Mouse (Mus musculus) spleen, postnatal 14 days (tissue): Measurements from ENCODE around the gene C1galt1.

Source experiments
- DNase-seq, 2 experiments: peaks; one replicate each; pipeline ENCODE4 v3.0.0; 2021 to 2022; ENCODE audit warnings: low spot score in 2 of 2

C1galt1 gene

DNA sequence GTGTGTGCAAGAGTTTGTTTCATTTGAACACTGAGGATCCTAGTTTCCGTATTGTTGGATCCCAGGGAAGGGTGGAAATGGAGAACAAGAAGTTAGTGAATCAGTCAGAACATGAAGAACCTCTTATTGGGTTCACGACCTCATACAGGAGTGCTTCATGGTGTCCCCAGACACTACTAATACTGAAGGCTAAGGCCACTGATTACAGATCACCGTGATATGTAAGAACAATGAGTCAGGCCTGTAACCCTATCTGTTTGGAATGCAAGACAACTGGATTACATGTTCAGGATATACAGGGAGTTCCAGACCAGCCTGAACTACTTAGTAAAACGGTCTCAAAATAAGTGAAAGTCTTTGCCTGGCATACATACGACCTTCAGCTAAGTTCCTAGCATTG lies 13.9 kb downstream of the C1galt1 start:
- no peak for DNase-seq

DNA sequence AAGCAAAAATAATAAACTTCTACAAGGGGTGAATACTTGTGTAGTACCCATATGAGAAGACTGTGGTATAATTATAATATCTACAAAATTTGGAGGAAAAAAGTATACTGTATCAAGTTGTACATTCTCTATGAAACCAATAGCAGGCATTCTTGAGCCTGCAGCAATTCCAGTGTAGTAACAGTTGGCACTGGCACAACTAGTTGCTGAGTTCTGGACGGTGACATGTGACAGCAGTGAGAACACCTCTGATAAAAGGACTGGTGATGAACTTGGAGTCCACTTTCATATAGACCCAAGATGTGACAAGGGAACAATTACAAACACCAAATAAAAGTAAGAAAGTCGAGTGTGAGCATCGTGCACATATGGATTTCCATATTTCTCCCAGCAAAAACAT lies 14.5 kb downstream of the C1galt1 start:
- no peak for DNase-seq

DNA sequence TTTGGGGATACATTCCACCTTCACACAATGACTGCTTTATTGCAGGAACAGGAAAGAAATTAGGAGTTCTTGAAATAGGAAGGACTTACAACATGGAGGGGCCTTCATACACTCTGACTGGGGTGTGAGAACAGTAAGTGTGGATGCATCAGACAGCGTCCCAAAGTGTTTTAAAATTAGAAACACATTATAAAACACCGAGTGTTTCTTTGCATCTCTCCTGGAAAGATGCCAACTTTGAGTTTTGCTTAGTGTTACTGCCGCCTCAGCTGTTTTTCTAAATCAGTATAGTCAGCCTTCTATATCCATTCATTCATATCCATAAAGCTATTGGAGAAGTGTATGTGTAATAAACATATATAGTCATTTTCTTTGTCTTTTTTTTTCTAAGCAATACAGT lies 16.4 kb downstream of the C1galt1 start:
- DNase-seq, result no peak

DNA sequence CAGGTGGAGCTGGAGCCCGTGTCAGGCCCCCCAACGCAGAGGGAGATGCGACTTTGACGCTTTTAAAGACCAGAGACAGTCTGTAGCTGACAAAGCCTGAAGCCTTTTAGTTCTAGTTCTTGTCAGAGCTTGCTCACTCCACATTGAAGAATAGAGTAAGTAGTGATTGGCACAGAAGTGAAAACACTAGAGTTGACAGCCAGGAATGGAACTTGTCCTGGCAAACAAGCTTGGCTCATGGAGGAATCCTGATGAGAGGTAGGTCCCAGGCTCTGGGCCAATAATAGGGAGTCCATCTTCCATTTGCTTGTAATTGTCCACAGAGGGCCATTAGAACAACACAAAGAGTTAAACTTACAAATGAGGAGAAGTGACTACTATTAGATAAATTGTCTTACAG lies 18.7 kb downstream of the C1galt1 start:
- DNase-seq, result no peak

DNA sequence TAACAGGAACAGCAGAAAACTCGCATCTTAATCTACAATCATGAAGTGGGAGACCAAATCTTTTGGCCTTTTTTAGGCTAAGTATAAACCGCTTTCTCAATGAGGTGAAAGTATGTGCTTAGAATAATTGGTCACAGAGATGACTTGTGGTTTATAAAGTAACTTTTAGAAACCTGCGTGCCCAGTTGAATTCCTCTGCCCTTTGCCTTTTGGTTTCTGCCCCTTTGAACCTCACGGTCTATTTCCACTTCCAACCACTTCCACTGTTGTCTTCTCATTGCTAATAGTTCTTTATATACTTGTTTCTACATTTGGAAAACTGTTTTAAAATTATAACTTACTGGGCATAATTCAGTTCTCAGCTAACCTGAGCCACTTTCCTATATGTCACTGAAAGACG lies 32.2 kb downstream of the C1galt1 start:
- no peak for DNase-seq

DNA sequence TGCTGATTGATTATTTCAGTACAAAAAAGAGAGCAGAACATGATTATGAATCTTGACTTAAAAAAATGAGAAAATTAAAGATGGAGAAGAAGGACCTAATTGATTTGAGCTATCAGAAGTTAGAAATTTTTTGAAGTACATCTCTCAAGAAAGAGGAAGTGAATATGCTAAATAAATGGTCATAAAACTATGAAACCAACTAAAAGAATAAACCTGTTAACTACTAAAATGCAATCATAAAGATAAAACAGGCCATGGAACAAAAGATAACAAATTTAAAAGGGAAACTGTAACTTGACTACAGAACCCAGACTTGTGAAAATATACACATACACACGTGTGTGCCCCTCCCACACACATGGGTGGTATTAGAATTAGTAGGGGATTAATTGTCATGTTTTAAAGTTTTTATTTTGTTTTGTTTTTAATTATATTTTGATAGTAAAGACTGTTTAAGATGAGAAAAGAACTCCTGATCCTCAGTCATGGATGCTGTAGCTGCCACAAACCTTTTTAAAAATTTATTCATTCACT lies 37.0 kb downstream of the C1galt1 start:
- no peak for DNase-seq

DNA sequence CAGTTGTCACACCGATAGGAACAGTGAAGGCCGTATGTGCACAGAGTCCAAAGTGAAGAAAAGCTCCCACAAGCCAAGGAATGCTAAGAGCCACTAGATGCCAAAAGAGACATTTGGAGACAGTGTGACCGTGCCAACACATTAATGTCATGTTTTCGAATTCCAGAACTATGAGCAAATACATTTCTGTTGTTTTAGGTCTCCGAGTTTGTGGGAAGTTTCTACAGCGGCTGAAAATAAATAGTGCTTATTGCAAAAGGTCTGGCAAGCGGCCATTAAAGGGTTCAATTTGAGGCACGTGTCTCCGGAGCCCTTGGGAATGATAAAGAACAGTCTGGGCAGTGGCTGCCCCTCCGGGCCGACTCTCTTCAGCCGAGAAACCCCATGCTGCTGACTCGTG lies 37.9 kb downstream of the C1galt1 start:
- DNase-seq, result no peak

DNA sequence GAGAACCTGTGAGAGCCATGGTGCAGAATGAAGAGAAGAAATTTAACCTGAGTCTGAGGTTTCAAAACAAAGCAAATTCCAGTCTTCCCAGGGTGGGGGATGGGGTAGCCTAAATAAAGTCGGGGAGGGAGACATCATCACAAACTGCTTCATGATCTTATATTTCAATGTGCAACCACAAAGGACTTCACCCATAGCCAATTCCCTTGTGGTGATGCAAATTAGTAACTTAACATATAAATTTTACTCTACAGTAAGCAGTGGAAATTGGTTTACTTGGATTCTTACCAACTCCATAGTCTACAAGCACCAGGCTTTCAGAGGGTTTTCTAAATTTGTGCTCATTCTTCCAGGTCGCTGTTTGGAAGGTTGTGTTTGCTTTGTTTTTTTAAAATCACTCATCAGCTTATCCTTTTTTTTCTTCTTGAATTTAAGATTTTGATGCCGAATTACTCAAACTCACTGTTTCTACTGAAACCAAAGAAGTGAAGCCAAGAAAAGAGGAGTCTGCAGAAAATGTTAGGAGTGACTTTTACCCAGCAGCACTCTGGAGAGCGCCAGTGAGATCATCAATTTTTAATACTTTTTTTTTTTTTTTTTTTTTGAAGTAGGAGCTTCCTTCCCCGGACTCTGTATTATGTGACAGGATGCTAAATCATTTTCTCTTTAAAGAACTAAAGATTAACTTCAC lies 41.5 kb downstream of the C1galt1 start:
- no peak for DNase-seq

DNA sequence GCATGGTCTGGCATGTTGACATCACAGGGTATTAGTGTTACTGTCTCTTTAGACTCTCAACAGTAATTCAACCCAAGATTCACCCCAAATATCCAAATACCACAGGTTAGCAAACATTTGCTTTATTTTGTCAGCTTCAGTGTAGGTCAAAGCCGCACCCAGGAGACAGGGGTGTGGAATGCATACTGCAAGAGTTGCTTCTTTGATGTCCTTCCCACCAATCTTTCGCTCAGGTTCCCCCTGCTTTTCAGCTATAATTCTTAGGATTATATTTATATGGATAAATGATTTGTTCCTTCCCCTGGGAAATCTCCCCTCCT lies 42.0 kb downstream of the C1galt1 start:
- DNase-seq, result no peak

DNA sequence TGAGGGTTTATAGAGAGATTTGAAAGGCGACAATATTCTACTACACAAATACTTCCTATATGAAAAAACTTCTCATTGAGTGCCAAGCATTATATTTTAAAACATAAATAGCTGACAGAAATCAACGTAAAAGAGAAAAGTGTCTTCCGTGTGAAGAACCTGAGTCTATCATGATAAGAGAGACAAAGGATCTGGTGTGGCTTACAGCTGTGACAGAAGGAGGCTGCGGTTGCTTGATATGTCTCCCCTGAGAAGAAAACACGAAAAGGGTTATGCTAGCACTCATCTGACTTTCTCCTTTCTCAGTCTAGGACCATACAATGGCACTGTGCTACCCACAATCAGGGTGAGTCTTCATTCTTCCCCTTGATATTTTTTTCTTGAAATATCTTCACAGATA lies 51.7 kb downstream of the C1galt1 start:
- no peak for DNase-seq

DNA sequence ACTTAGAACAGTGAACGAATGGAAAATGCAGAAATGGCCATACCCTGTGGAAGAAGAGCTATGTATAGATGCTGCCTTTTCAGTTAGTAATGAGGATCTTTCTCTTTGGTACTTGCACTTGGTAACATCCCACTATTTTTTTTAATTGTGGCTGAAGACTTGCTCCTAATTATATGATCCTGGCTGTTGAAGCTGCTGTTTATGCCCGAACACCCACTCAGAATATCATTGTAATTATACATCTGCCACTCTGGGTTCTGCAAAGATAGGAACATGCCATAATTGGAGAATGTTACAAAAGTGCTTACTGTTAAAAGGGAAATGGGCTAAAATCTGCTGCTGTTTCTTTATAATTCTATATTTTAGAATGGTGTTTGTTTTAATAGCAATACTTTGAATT lies 67.4 kb downstream of the C1galt1 start:
- no peak for DNase-seq
